Mouse (Mus musculus) ovary, postnatal 36 days (tissue): ENCODE results near the gene Treml1.

ENCODE experiments used
- DNase-seq: peaks from one replicate; pipeline ENCODE4 v3.0.0; 2022; ENCODE audit warnings: low spot score, mixed read lengths

Treml1 gene

DNA sequence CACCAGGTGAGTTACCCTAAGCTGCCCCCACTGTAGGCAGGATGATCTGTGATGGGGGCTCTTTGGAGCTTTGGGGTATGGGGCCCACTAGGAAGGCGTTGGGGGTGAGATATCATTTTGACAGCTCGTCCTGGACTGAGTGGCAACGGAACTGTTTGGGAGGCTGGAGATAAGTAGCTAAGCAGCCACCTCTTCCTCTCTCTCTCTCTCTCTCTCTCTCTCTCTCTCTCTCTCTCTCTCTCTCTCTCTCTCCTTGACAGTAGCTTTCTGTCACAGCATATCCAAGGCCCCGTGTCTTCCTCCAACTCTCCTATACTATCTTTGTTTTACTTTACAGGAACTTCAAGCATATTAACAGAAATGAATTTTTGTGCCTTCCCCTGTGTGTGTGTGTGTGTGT is 746 bp downstream of the Treml1 start:
- no peak for DNase-seq

DNA sequence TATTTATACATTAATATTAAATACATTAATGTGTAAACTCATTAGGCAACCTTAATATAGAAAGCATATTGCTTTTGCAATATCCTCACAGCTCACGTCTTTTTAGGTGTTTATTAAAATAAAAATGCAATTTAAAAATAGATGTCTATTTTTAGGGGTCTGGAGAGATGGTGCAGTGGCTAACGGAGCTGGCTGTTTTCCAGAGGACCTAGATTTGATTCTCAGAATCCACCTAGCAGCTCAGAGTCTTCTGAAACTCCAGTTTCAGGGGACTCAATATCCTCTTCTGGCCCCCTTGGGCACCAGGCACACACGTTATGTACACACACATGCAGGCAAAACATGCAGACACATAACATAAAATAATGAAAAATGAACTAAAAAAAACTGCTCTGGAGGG is 2.6 kb downstream of the Treml1 start:
- DNase-seq: no peak

DNA sequence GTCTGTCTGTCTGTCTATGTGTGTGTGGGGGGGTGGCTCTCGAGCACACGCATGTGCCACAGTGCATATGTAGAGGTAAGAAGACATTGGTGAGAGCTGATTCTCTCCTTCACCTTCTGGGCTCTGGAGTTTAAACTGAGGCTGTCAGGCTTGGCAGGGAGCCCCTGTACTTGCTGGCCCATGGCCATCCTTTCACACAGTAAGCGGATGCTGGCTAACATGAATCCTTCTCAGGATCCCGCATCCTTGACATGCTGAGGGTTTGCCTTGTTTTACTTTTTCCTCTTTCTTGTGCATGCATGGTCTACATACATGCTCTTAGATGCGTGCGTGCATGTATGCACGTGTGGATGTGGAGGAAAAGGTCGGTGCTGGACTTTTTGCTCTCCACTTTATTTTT is 3.2 kb downstream of the Treml1 start:
- DNase-seq: peak; percentile 25

DNA sequence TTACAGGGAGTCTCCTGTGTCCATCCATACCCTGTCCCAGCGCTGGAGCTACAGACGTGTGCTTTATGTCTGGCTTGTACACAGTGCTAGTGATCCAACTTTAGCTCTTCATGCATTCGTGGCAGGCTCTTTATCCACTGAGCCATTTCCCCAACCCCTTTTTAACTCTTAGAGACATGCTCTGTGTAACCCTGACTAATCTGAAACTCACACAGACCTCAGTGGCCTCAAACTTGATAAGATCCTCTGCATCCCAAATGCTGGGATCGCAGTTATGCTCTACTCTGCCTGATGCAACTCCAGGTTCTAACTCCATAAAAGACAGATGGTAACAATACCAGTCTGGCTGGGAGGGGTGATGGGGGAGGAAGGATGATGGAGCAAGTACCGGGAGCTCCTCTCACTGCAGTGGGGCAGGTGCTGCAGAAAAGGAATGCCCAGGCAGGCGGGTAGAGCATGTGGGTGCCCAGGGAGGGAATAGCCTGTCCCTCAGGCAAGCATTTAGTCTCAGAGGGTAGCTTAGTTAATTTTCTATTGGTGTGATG is 3.8 kb downstream of the Treml1 start:
- DNase-seq: no peak

DNA sequence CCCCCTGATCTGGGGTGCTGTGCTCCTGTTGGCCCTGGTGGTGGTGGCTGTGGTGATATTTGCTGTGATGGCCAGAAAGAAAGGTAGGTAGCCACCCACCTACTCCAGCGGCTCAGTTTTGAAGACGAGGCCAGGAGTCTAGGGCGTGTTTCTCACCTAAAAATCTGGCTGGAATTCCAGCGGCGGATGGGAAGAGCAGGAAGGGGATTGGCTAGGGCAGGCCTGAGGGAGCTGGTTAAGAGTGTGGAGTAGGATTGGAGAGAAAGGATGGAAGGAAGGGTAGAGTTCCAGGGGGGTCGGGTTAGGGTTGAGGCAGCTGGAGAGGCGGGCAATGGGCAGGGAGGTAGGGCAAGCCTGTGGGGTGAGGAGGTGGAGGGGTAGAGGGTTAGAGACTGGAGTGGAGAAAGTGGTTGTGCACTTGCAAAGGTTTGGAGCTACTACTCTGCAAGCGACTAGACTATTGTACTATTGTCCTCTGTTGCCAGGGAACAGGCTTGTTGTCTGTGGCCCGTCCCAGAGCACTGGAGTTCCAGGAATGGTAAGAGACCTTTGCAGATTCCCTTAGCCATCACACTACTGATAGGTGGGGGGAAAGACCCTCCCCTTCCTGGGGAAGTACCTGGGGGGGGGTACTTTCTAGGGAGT is 5.9 kb downstream of the Treml1 start:
- no peak for DNase-seq

DNA sequence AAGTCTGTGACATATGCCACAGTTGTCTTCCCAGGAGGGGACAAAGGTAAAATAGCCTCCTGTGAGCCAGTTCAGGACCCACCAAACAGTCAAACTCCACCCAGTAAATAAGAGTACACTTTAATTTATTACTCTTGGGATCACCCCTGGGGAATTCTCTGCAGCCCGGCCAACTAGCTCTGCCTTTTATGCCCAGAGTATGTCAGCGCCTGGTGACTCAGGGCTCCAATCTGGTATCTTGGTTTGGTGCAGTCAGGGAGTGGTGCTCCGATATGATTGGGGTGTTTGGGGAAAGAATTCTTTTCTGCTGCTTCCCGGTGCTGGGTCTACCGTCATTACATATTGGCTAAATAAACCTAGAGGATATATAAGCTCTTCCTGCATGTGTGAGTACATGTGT is 7.1 kb downstream of the Treml1 start:
- no peak for DNase-seq

DNA sequence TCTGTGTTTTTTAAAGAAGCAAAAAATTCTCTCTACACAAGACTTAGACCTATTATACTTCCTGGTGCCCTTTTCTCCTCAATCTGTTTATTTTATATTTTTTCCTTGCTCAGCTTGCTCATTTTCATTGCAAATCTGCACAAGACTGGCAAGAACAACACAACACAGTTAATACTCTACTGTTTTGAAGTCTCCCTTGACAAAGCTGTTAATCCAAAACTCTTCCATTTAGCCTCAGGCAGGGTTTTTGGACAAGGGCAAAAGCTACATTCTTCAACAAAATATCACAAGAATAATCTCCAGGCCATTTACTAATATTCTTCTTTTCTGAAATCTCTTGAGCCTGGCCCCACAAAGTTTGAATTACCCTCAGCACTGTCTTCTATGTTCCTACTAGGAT is 11.9 kb downstream of the Treml1 start:
- no peak for DNase-seq

DNA sequence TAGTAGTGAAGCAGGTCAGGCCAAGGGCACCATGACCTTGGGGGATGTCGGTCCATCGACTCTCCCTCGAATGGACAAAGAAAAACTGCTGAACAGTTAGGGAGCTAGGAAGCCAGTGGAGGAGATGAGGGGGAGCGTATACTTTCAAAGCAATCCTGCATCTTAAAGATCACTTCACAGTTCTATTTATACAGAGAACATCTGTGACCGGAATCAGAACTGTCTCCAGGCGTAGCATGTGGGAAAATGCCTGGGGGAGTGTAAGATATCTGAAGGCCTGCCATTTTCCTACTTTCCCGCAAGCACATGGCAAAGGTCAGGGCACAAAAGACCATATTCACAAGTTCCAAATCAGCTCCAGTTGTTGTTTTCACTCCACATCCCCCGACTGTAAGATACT is 13.3 kb downstream of the Treml1 start:
- no peak for DNase-seq

DNA sequence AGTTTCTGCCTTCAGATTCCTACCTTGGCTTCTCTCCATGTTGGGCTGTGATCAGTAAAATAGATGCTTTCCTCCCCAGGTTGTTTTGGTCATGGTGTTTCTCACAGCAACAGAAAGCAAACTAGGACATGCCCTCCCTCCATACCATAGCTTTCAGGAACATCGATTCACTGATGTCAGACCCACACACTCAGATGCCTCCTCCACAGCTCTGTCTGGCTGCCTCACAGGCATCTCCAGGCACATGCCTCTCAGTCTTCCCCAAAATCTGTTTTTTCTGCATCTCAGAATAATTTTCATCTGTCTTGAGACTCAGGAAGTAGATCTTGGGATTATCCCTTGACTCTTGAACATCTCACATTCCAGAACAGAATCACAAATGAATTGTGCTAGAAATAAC is 16.4 kb downstream of the Treml1 start:
- no peak for DNase-seq

DNA sequence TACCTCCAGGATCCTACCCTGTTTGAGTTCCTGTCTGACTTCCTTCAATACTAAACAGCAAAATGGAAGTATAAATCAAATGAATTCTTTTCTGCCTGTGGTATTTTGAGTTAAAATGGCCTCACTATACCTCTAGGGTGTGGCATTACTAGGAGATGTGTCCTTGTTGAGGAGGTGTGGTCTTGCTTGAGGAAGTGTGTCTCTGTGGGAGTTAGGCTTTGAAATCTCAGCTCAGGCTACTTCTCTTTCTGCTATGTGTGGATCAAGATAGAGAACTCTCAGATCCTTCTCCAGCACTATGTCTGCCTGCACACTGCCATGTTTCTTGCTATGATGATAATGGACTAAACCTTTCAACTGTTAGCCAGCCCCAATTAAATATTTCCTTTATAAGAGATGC is 19.3 kb downstream of the Treml1 start:
- DNase-seq: no peak

DNA sequence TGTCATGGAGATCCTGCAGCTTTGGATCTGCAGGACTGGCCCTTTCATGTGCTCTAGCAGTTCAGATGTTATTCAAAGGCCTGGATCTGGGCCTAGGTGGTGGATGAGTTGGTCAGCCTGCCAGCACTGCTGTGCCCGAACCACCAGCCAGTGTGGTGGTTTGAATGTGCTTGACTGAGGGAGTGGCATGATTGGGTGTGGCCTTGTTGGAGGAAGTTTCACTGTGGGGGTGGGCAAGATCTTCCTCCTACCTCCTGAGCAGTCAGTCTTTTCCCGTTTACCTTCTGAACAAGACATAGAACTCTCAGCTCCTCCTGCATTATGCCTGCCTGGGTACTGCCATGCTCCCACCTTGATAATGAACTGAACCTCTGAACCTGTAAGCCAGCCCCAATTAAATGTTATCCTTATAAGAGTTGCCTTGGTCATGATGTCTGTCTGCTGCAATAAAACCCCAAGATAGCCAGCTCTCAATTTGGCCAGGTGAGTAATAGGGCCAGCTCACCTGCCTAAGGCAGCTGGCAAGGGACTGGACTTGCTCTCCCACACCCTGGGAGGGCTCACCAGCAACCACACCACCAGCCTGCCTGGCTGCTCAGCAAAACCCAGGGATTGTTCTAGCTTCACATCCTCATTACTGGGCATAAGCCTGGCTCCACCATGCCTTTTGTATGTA is 26.2 kb downstream of the Treml1 start:
- no peak for DNase-seq

DNA sequence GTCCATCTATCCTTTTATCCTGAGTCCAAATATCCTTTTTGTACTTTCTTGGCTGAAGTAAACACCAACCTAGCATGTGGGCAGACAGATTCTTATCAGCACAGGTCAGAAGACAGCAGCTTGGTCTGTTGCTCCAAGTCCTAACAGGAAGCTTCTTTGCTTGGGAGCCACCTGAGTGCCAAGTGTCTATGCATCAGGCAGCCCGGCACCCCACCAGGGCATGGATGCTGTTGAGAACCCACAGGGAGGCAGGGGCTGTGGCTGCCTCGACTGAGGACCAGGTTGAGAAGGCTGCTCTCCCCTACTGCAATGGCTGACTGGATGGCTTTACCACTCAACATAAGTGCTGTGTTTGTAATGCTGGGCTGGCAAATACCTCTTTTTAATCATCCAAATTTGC is 28.9 kb downstream of the Treml1 start:
- no peak for DNase-seq

DNA sequence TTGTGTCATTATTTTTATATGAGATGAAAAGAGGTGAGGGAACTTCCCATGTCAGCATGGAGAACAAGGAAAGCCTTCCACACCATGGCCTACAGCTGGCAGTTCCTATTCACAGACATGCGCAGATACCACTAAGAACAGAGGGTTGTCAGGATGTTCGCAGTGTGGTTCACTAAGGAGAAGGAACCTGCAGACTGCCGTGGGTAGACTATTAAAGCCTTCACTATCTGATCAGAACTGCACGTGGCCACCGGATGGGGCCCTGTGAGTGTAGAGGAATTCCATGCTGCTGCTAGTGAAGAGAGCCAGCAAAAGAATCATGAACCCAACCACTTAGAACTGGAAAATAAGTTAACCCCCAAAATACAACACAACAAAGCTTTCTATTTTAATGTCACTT is 29.7 kb downstream of the Treml1 start:
- no peak for DNase-seq

DNA sequence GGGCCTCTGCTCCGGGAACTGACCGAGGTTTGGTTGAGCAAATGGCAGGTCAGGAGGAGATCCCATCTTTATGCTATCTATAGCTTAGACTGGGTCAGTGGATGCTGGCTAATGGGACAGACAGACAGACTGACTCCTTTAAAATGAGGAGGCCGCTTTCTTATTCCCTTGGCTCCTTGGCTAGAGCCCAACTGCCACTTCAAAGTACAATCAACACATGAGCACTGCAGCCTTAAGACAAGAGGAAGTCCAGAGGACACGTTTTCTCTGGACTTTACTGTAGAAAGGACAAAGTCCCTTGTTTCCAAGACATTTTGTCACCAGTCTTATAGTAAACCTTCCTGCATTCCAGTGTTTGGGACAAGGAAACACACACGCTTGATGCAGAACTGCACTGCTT is 31.7 kb downstream of the Treml1 start:
- no peak for DNase-seq

DNA sequence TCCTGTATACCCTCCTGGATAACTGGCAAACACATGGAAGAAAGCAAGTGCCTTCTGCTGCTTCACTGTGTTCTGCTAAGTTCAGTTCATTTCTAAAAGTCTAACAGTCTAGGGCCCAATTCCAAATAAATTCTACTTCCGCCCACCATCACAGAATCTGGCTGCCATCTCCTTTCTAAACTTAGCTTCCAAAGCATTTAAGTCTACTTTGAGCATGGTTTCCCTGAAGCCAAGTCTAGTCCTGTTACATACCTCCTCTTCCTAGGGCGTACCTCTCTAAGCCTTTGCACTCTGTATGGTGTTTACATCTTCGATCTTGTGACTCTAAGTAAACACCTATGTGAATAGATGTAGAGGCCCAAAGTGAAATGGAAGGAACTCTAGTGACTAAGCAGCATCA is 32.9 kb downstream of the Treml1 start:
- no peak for DNase-seq

DNA sequence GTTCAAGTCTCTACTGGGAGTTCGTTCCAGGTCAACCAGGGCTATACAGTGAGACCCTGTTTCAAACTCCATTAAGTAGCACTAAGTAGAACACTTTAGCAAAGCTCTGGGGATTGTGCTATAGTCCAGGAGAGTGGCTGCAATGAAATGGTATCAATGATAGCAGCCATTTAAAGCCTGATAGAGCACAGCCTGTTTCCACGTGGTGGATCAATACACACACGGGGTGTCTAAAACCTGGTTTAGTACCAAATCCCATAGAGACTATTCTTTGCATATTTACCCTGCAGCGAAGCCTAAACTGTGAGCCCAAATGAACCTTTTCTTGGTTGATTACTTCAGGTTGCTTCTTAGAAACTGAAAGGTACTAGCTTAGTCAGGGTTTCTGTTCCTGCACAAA is 42.0 kb downstream of the Treml1 start:
- DNase-seq: no peak

DNA sequence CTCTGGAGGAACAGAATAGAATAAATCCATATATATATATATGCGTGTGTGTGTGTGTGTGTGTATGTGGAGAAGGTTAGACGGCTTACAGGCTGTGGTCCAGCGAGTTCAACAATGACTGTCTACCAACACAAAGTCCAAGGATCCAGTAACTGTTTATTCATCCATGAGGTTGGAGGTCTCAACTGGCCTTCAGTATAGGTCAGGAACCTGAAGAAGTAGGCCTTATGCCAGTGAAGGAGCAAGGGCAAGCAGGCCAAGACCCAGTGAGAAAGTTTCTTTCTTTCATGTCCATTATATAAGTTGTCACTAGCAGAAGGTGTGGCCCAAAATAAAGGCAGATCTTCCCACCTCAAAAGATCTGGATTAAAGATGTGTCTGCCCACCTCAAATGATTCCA is 43.0 kb downstream of the Treml1 start:
- DNase-seq: no peak

DNA sequence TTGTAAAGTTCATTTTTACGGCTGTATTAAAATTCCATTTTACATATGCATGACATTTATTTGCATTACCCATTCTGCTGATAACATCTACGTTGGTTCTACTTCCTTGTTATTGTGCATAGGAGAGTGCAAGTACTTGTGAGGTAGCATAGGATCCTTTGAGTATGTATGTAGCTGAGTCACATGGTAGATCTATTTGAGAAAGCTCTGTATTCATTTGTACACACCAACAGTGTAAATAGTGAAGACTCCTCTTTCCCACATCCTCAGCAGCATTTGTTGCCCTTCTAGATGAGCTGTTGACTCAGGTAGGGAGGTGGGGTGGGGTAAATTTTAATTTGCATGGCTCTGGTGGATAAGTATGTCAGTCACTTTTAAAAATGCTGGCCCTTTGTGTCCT is 44.1 kb downstream of the Treml1 start:
- no peak for DNase-seq

DNA sequence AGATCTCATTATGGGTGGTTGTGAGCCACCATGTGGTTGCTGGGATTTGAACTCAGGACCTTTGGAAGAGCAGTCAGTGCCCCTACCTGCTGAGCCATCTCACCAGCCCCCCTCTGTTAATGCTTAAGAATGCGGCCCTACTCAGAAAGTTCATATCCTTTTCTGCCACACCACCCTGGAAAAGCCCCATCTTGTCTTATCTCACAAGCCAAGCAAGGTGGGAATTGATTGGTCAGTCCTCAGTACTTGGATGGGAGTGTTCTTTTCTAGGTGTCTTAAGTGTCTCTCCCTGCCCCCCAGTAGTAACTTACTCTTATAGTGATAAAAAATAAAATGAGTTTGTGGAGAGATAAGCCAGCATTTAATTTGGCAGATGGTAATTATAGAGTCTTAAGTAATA is 45.0 kb downstream of the Treml1 start:
- DNase-seq: no peak

DNA sequence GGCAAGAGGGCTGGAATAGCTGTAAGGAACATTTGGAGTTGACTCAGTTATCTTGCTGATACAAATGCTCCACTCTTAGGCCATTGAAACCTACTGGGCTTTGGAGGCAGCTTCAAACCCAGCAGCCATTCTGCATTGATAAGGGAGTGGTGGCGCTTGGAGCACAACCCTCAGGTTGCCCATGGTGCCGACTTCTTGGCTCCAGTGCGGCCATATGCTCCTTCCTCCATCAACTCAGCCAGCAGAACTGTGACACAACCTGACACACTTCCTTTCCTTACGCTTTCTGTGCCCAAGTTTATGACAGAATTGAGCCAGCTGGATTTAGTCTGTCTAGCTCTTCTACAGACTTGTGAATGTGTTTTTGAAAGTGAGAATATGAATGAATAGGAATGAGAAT is 47.4 kb downstream of the Treml1 start:
- DNase-seq: no peak

DNA sequence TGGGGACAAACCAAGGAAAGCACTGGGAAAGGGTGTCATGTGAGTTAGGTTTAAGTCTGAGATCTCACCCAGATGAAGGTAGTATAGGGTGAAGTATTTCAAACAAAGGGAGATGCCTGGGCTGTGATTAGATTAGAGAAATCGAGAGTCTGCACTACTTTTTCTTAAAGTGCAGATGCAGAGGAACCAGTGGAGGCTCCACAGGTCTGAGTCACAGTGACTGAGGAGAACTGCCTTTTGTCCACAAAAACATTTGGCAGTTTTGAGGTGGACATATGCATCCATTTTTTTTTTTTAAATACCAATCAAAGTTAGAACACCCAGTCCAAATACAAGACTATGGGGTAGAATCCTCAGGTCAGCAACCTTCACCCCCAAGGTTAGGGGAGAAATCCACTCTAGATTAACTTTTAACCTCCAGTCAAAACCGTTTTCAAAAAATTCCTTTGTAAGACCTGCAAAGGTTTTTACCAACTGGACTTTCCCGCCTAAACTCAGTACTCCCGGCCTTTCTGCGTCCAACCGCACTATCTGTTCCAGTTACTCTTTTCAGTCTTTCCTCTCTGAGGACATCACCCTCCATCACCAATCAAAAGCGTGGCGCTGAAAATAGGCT is 48.3 kb downstream of the Treml1 start:
- DNase-seq: no peak

DNA sequence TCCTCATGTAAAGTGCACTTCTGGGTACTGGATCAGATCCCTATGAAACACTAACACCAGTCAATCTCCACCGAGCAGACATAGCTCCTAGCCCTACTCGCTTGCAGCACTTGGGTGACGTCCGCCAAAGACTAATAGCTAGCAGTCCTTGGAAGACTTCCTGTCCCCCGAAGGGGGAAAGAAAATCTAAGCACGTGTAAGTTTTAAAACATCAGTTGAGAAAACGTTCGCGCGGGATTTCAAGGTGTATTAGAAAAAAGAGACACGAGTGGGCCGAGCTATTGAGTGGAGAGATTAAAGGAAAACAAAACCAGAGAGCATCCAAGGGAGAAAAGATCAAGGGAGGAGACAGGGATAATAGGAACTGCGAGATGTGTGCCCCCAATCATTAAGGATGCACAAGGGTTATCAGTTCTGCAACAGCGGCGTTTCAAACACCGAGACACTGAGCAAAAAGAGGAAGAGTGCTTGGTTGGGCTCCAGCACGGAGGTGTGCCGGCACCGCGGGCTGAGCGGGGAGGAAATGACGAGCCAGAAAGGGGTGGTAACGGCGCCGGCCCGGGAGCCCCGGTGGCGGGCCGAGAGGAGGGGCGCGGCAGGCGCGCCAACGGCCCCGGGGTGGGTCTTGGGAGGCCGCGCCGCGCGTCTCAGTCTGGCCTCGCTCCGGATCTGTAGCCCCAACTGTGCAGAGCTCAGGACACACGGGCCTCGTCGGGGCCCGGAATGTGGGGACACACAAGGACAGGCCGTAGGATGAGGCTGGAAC is 49.0 kb downstream of the Treml1 start:
- peak; percentile 75 for DNase-seq
